Mouse (Mus musculus): Measurements from ENCODE around the gene Col5a1. TPM values are rescaled to one million over a fixed set of nuclear protein-coding genes. Genes with fewer than 3 reads are reported as not detected.

The Col5a1 gene
- polyA plus RNA-seq, 1 experiment from 2014 or later = 39.5 TPM

- H3K4me3 ChIP-seq (ENCODE audit: low read depth, low read length) = no peak overlapping the region
- no peak overlapping the region for H3K4me2 ChIP-seq (replicated peaks; ENCODE audit: low read depth)
- no peak overlapping the region for H3K9ac ChIP-seq (ENCODE audit: low read depth, low read length)
- no peak overlapping the region for H3K27ac ChIP-seq (ENCODE audit: low read depth, low read length)
- no peak for ATAC-seq
- no peak for TF ChIP-seq CTCF (IDR thresholded peaks at IDR 0.05; ENCODE audit: low read depth)
- H3K9me3 ChIP-seq (ENCODE audit: control insufficient read depth) = no peaks in the 10 kb centered on the region
- no peaks in the 10 kb centered on the region for H3K4me1 ChIP-seq (replicated peaks; ENCODE audit: control insufficient read depth, insufficient read depth, low read length)
- H3K27me3 ChIP-seq (replicated peaks; ENCODE audit: control insufficient read depth, insufficient read depth, low read length) = no peaks in the 10 kb centered on the region
- H3K36me3 ChIP-seq (ENCODE audit: control insufficient read depth, insufficient read depth) = peaks cover 5% of the 10 kb centered on the region; the same call in 1 of the 2 replicates
- 83% methylated on average over 4 of the region's 4 CpGs for WGBS
Observed at GRCm38 (mm10) chr2:27895648-27896047, 9.4 kb downstream of the Col5a1 start.

- 49% methylated on average over 6 of the region's 6 CpGs for WGBS
- H3K27ac ChIP-seq (ENCODE audit: low read depth, low read length) = no peak overlapping the region
- H3K9ac ChIP-seq (ENCODE audit: low read depth, low read length) = no peak overlapping the region
Observed at GRCm38 (mm10) chr2:27897161-27897560, 10.9 kb downstream of the Col5a1 start.

GRCm38 (mm10) chr2:27899894-27900293, 13.7 kb downstream of the Col5a1 start:
- WGBS = 47% methylated on average over 3 of the region's 3 CpGs
- Histone ChIP-seq H3K9ac (ENCODE audit: low read depth, low read length) (no peak overlapping the region), H3K27me3 (replicated peaks; ENCODE audit: control insufficient read depth, insufficient read depth, low read length) (no peaks in the 10 kb centered on the region), H3K4me2 (replicated peaks; ENCODE audit: low read depth) (no peak overlapping the region), H3K27ac (ENCODE audit: low read depth, low read length) (no peak overlapping the region), H3K4me1 (replicated peaks; ENCODE audit: control insufficient read depth, insufficient read depth, low read length) (no peaks in the 10 kb centered on the region), H3K4me3 (ENCODE audit: low read depth, low read length) (no peak overlapping the region), H3K9me3 (ENCODE audit: control insufficient read depth) (no peaks in the 10 kb centered on the region), H3K36me3 (ENCODE audit: control insufficient read depth, insufficient read depth) (no peaks in the 10 kb centered on the region)
- TF ChIP-seq CTCF (IDR thresholded peaks at IDR 0.05; ENCODE audit: low read depth) = peak; percentile 79
- ATAC-seq = no peak

More at GRCm38 (mm10) chr2:27897161-27897560, 10.9 kb downstream of the Col5a1 start:
- ATAC-seq = no peak
- TF ChIP-seq CTCF (IDR thresholded peaks at IDR 0.05; ENCODE audit: low read depth) = no peak
- Histone ChIP-seq H3K27me3 (replicated peaks; ENCODE audit: control insufficient read depth, insufficient read depth, low read length) (no peaks in the 10 kb centered on the region), H3K4me1 (replicated peaks; ENCODE audit: control insufficient read depth, insufficient read depth, low read length) (no peaks in the 10 kb centered on the region), H3K4me3 (ENCODE audit: low read depth, low read length) (no peak overlapping the region), H3K4me2 (replicated peaks; ENCODE audit: low read depth) (no peak overlapping the region), H3K36me3 (ENCODE audit: control insufficient read depth, insufficient read depth) (no peaks in the 10 kb centered on the region), H3K9me3 (ENCODE audit: control insufficient read depth) (no peaks in the 10 kb centered on the region)

GRCm38 (mm10) chr2:27901076-27901475, 14.9 kb downstream of the Col5a1 start:
- Histone ChIP-seq H3K27ac (ENCODE audit: low read depth, low read length) (no peak overlapping the region), H3K9ac (ENCODE audit: low read depth, low read length) (no peak overlapping the region), H3K4me1 (replicated peaks; ENCODE audit: control insufficient read depth, insufficient read depth, low read length) (no peaks in the 10 kb centered on the region), H3K4me3 (ENCODE audit: low read depth, low read length) (no peak overlapping the region), H3K4me2 (replicated peaks; ENCODE audit: low read depth) (no peak overlapping the region), H3K9me3 (ENCODE audit: control insufficient read depth) (no peaks in the 10 kb centered on the region), H3K27me3 (replicated peaks; ENCODE audit: control insufficient read depth, insufficient read depth, low read length) (no peaks in the 10 kb centered on the region), H3K36me3 (ENCODE audit: control insufficient read depth, insufficient read depth) (no peaks in the 10 kb centered on the region)
- TF ChIP-seq CTCF (IDR thresholded peaks at IDR 0.05; ENCODE audit: low read depth) = no peak
- 45% methylated on average over 2 of the region's 2 CpGs for WGBS
- ATAC-seq = no peak

GRCm38 (mm10) chr2:27901525-27902245, 15.5 kb downstream of the Col5a1 start:
- no peaks in the 10 kb centered on the region for H3K4me1 ChIP-seq (replicated peaks; ENCODE audit: control insufficient read depth, insufficient read depth, low read length)
- no peak overlapping the region for H3K4me2 ChIP-seq (replicated peaks; ENCODE audit: low read depth)
- ATAC-seq = no peak
- no peak overlapping the region for H3K9ac ChIP-seq (ENCODE audit: low read depth, low read length)
- no peaks in the 10 kb centered on the region for H3K27me3 ChIP-seq (replicated peaks; ENCODE audit: control insufficient read depth, insufficient read depth, low read length)
- no peaks in the 10 kb centered on the region for H3K9me3 ChIP-seq (ENCODE audit: control insufficient read depth)
- WGBS = 66% methylated on average over 9 of the region's 9 CpGs
- H3K36me3 ChIP-seq (ENCODE audit: control insufficient read depth, insufficient read depth) = no peaks in the 10 kb centered on the region
- H3K4me3 ChIP-seq (ENCODE audit: low read depth, low read length) = no peak overlapping the region
- TF ChIP-seq CTCF (IDR thresholded peaks at IDR 0.05; ENCODE audit: low read depth) = no peak
- no peak overlapping the region for H3K27ac ChIP-seq (ENCODE audit: low read depth, low read length)

GRCm38 (mm10) chr2:27902318-27902717, 16.1 kb downstream of the Col5a1 start:
- Histone ChIP-seq H3K27ac (ENCODE audit: low read depth, low read length) (no peak overlapping the region), H3K9ac (ENCODE audit: low read depth, low read length) (no peak overlapping the region), H3K4me1 (replicated peaks; ENCODE audit: control insufficient read depth, insufficient read depth, low read length) (no peaks in the 10 kb centered on the region), H3K4me3 (ENCODE audit: low read depth, low read length) (no peak overlapping the region), H3K27me3 (replicated peaks; ENCODE audit: control insufficient read depth, insufficient read depth, low read length) (no peaks in the 10 kb centered on the region), H3K36me3 (ENCODE audit: control insufficient read depth, insufficient read depth) (no peaks in the 10 kb centered on the region), H3K9me3 (ENCODE audit: control insufficient read depth) (no peaks in the 10 kb centered on the region), H3K4me2 (replicated peaks; ENCODE audit: low read depth) (no peak overlapping the region)
- WGBS = 82% methylated on average over 3 of the region's 3 CpGs
- no peak for ATAC-seq
- no peak for TF ChIP-seq CTCF (IDR thresholded peaks at IDR 0.05; ENCODE audit: low read depth)

All from intestine, postnatal 0 days (tissue).